Mouse (Mus musculus): ENCODE measurements around the gene Slc25a47.

- TF ChIP-seq CTCF (IDR thresholded peaks at IDR 0.05; ENCODE audit: extremely low read depth, insufficient read depth, insufficient read length, insufficient replicate concordance) (no peak), POLR2A (IDR thresholded peaks at IDR 0.05; ENCODE audit: low read depth, low read length) (no peak)
Measured at GRCm38 (mm10) chr12:108873122-108873521, 37.3 kb downstream of the Slc25a47 start.
